Mouse (Mus musculus) urinary bladder, adult 2 months (tissue): ENCODE results near the gene Mybpc2. TPM values are rescaled to one million over a fixed set of nuclear protein-coding genes. Genes with fewer than 3 reads are reported as not detected.
A peak's percentile ranks its signal among the peaks of the same experiment; 100 is the strongest.

Experiments used
- DNase-seq: peaks from one replicate; pipeline ENCODE4 v3.0.0; 2022; ENCODE audit warnings: low spot score
- polyA plus RNA-seq: library from polyadenylated mRNA; depleted of rRNA; stranded (reverse); fragments of >200 nt; gene quantifications from 2 replicates; pipeline ENCODE4 v1.2.3, GENCODE M21; 2012

Gene Mybpc2
- polyA plus RNA-seq, 1 experiment = 0.69 TPM

- DNase-seq = peak; percentile 61
Measured at GRCm38 (mm10) chr7:44525126-44525832, 823 bp upstream of the Mybpc2 start.

GRCm38 (mm10) chr7:44523056-44523455 lies 1.4 kb downstream of the Mybpc2 start:
- DNase-seq = no peak

GRCm38 (mm10) chr7:44521710-44522109 lies 2.7 kb downstream of the Mybpc2 start:
- no peak for DNase-seq

GRCm38 (mm10) chr7:44520990-44521389 lies 3.5 kb downstream of the Mybpc2 start:
- no peak for DNase-seq

- no peak for DNase-seq
Measured at GRCm38 (mm10) chr7:44519240-44519913, 5.1 kb downstream of the Mybpc2 start.

GRCm38 (mm10) chr7:44507491-44507890 lies 17.0 kb downstream of the Mybpc2 start:
- no peak for DNase-seq

GRCm38 (mm10) chr7:44501563-44502115 lies 22.8 kb downstream of the Mybpc2 start:
- DNase-seq = peak; percentile 38

- DNase-seq = peak; percentile 16
Measured at GRCm38 (mm10) chr7:44500046-44500445, 24.4 kb downstream of the Mybpc2 start.

GRCm38 (mm10) chr7:44498922-44499321 lies 25.5 kb downstream of the Mybpc2 start:
- no peak for DNase-seq

GRCm38 (mm10) chr7:44497361-44498055 lies 26.9 kb downstream of the Mybpc2 start:
- DNase-seq = peak; percentile 20

- no peak for DNase-seq
Measured at GRCm38 (mm10) chr7:44496771-44497109, 27.7 kb downstream of the Mybpc2 start.

GRCm38 (mm10) chr7:44495992-44496770 lies 28.3 kb downstream of the Mybpc2 start, which contains the start of the genes Emc10 and Fam71e1:
TSS of gene Emc10 (minus strand) at chr7:44496529.
TSS of gene Fam71e1 (plus strand) at chr7:44496581.
- peak; percentile 98 for DNase-seq

- DNase-seq = no peak
Measured at GRCm38 (mm10) chr7:44495086-44495485, 29.4 kb downstream of the Mybpc2 start.

GRCm38 (mm10) chr7:44494681-44495080 lies 29.8 kb downstream of the Mybpc2 start:
- peak; percentile 18 for DNase-seq

GRCm38 (mm10) chr7:44492166-44492826 lies 32.2 kb downstream of the Mybpc2 start:
- DNase-seq = peak; percentile 18

GRCm38 (mm10) chr7:44491391-44491790 lies 33.1 kb downstream of the Mybpc2 start:
- no peak for DNase-seq

GRCm38 (mm10) chr7:44490281-44490680 lies 34.2 kb downstream of the Mybpc2 start:
- DNase-seq = no peak

- DNase-seq = peak; percentile 15
Measured at GRCm38 (mm10) chr7:44488545-44488944, 35.9 kb downstream of the Mybpc2 start.

GRCm38 (mm10) chr7:44487936-44488335 lies 36.5 kb downstream of the Mybpc2 start:
- no peak for DNase-seq

GRCm38 (mm10) chr7:44486927-44487575 lies 37.4 kb downstream of the Mybpc2 start:
- peak; percentile 16 for DNase-seq
